Mouse (Mus musculus) CD4-positive naive resting alpha-beta T cell, adult 57 days (primary cell): Measurements from ENCODE around the gene Tlx2. TPM values are rescaled to one million over a fixed set of nuclear protein-coding genes. Genes with fewer than 3 reads are reported as not detected.

ENCODE experiments used
- total RNA-seq: library from RNA; stranded (reverse); gene quantifications from one replicate; pipeline ENCODE4 v1.2.4, GENCODE M21; 2023

Tlx2 gene
- not detected for total RNA-seq

DNA sequence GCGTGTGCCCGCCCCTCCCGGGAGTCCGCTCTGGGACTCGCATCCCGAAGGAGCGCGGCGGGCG, at the start of gene Tlx2:
TSS of gene Tlx2 (minus strand) at position 47 of the 64 bp plus-strand sequence.

DNA sequence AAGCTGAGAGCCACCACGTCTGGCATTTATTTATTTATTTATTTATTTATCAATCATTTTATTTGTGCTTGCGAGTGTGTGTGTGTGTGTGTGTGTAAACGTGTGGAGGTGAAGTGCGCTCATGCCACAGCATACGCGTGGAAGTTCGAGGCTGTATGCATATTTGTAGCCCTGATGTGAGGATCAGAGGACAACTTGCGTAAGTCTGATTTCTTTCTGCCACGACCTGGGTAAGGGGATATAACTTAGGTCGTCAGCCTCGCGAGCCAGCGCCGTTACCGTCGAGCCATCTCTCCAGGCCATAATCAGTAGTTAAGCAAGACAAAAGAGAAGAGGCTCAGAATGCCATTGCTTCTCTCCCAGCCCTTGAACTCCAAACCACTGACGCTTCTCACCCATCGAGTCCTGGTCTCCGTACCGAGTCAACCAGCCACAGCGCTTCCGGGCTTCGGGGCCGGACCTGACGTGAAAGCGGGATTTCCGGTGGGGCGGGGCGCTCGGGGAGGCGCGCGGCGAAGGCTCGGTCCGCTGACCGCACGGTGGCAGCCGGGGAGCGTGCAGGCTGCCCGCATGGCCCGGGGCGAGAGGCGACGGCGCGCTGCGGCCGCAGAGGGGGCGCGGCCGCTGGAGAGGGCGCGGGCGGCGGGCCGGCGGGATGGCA, 45.0 kb upstream of the Tlx2 start, which contains the start of gene Mogs:
TSS of gene Mogs (plus strand) at position 486 of the 661 bp plus-strand sequence.

DNA sequence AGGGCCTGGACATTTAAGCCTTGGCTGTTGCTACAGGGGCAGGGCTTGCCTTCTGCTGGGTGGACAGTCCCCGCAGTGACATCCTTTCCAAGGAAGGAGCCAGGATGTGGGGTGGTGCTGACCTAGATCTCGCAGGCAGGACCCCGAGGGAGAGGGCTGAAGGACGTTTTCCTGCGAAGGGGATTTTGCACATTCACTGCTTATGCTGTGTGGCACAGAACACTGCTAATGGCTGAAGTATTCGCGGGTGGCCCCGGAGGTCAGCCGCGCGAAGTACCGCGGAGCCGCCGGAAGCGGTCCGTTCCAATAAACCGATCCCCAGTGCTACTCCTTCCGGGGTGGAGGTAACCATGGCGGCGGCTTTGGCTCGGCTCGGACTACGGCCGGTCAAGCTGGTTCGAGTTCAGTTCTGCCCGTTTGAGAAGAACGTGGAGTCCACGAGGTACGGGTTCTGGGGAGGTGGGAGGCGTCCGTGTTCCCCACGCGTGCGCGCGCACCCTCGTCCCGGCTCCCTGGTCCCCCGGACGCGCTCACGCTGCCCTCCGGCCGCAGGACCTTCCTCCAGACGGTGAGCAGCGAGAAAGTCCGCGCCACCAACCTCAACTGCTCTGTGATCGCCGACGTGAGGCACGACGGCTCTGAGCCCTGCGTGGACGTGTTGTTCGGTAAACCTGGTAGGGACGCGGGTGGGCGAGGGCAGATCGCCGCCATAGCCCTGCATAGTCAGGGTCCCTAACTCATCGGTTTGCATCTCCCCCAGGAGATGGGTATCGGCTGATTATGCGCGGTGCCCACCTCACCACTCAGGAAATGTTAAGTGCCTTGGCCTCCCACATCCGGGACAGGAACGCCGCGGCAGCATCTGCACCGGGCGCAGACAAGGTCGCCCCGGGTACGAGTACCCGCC, 38.9 kb upstream of the Tlx2 start, which contains the start of gene Mrpl53:
TSS of gene Mrpl53 (plus strand) at position 279 of the 907 bp plus-strand sequence.

DNA sequence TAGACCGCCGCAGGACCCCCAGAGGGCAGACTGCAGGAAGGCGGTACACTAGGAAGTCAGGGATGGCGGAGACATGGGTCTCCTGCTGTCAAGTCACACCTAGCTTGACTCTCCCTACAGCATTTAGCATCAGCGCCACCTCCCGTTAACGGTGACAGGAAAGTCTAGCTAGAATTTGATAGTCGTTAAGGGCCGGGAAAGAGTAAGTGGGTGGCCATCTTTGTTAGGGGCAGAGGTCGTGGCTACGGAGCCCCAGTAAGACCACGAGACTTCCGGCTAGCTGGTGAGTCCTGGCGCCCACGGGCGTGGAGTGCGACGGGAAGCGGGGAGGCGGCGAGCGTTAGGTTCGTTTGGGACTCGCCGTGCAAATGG, 31.2 kb upstream of the Tlx2 start, which contains the start of the genes Ccdc142 and Gm42688:
TSS of gene Ccdc142 (plus strand) at position 286 of the 372 bp plus-strand sequence.
TSS of gene Gm42688 (plus strand) at position 302 of the 372 bp plus-strand sequence.

DNA sequence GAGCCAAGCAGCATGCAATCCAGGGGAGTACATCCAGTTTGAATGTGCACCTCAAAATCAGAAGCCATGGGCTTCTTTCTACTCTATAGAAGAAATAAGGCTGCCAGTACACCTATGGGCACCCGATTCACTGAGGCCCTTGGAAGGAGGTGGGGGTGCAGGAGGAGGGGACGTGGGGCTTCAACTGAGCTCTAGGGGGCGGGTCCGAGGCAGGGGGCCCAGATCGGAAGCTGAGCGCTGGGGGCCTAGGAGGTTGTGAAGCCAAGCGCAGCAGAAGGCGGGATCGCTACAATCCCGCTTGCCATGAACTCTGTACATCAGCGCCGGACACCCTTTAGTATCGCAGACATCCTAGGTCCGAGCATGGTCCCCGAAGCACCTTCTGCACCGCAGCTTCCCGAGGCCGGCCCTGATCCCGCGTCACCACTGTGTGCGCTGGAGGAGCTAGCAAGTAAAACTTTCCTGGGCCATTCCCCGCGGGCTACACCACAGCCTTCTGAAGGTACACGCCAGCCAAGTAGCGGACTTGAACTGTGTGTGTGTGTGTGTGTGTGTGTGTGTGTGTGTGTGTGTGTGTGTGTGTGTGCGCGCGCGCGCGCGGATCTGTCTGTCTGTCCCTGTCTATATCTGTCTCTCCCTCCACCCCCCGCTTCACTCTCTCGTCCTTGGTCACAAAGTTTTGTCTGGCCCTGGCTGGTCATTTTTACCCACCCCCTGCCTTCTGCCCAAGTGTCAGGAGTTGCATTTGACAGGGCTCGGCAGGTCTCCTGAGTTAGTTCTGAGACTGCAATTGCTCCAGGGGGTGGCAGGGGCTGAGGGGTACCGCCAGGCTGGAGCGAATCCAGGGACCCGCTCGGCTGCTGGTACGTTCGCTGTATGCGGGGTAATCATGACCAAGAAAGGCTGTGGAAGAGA, 16.3 kb upstream of the Tlx2 start, which contains the start of gene Lbx2:
TSS of gene Lbx2 (plus strand) at position 247 of the 915 bp plus-strand sequence.

DNA sequence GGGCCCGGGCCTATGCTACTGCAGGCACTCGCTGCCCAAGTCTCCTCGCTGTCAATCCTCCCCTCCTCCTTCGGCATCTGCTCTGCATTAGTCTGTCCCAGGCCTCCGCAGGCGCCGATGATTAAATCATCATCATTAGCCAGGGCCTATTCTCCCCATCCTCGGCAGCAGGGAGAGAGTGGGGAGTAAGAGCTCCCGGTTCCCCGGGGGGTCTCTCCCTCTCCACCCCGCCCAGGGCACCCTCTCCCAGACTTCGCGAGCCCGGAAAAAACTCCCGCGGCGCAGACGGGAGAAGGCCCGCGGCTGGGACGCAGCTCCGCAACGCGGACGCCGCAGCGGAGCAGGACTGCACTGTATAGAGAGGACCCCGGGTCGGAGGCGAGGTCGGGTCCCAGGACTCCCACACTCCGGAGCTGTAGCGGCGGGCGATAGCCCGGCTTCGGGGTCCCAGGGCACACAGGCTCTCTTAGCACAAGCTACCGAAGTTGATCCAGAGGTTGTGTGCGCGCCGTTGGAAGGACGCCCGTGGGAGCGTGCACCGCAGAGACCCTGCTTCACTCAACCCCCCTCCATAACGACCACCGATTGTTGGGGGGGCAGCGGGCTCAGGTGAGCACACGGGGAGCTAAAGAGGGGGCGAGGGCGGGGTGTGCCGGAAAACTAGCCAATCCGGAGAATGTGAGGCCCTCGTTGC, 7.7 kb upstream of the Tlx2 start, which contains the start of gene Pcgf1:
TSS of gene Pcgf1 (plus strand) at position 240 of the 694 bp plus-strand sequence.

DNA sequence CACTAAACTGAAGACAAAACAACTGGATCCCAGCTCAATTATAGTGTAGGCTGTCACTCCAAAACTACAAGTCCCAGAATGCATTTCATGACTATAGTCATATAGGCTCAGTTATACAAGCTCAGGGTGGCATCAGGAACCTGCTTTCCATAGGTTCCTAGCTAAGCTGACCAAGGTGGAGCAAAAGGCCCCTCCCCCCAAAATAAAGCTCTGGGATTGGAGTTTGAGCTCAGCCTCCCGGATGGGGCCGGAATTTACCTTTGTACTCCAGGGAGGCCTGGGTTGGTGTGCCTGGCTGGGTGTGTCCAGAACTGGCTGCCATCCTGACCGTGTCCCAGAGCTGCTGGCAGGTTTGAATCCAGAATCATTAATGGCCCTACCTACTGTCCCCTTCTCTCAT, 12.3 kb downstream of the Tlx2 start, which contains the start of gene Dqx1:
TSS of gene Dqx1 (plus strand) at position 55 of the 400 bp plus-strand sequence.

DNA sequence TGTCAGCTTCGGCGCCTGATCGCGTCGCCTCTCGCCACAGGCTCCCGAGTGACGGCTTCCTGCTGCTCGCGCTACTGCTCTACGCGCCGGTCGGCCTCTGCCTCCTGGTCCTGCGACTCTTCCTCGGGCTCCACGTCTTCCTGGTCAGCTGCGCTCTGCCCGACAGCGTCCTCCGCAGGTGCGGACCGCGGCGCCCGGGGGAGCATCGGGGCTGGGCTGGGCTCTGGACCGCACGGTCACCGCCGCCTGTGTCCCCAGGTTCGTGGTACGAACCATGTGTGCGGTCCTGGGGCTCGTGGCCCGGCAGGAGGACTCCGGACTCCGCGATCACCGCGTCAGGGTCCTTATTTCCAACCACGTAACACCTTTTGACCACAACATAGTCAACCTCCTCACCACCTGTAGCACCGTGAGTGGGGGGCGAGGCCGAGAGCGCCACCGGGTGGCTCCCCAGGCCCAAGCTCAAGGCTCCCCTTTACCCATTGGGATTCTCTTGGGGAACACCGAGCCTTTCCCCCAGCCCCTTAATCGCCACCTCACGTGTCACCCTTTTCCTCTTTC, 15.1 kb downstream of the Tlx2 start, which contains the start of gene Htra2:
TSS of gene Htra2 (minus strand) at position 403 of the 561 bp plus-strand sequence.

DNA sequence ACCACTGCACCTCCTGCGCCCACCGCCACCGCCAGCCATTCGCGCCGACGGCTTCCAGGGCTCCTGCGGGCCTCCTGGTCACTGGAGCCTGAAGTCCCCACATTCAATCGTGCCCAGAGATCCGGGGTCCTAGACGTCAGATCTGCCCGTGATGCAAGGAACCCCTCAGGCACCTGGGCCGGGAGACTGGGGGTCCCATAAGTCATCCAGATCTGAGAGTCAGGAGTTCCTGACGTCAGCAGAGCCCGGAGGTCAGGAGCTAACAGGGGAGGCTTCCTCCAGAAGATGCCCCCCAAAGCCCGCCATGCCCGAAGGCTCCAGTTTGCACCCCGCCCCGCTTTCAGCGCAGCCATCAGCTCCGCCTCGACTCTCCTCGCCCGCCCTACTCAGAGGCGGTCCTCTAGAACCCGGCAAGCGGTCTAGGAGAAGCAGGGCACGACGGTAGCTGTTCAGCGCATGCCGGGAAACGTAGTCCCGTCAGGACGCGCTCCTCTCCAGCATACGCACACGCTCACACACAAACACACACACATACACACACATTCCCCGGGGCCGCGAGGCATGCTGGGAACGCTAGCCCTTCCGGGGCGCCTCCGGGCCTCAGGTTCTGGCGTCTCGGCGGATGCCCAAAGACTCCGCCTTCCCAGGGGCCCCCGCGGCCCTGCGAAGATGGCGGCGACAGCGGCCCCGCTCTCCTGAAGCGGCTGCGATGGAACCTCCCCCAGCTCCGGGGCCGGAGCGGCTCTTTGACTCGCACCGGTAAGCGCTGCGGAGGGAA, 15.8 kb downstream of the Tlx2 start, which contains the start of gene Aup1:
TSS of gene Aup1 (plus strand) at position 448 of the 778 bp plus-strand sequence.

DNA sequence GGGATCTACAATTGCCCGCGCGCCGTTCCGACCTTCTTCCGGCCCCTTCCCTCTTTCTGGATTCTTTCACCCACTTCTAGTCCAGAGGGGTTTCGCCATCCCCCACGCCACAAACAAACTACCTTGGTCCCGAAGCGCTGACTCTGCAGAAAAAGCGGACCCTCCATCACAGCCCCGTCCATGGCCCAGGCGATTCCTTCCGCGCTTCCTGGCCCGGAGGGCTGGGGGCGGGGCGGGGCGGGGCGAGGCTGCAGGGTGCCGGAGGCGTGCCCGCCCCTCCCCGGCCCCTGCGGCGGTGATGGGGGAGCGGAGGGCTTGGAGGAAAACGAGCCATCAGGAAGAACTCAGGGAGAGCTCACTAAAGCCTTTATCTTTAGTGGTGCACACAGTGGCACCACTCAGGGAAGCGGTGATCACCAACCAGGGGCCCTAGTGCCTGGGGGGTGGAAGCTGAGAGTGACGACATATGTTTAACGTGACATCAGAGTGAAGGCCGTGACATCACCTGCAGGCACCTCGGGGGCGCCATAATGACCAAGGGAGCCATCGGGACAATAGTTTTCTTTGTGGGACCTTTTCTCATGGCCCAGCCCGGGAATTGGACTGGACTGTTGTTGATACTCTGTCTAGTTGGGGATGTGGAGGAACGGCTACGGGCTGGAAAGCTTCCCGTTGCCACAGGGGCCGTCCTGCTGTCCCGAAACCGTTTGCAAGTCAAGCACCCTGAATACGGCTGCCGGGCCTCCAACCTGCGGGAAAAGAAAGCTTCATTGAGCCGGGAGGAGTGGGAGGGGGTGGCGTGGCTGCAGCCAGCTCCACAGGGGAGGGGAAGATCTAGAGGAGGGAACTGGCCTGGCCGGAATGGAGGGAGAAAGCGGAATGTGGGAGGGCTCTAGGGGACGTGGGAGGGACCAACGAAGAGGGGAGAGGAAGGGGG, 36.6 kb downstream of the Tlx2 start, which contains the start of the genes Dok1 and Loxl3:
TSS of gene Dok1 (minus strand) at position 223 of the 937 bp plus-strand sequence.
TSS of gene Loxl3 (plus strand) at position 925 of the 937 bp plus-strand sequence.

Other genes starting within 250 kb of the Tlx2 start
- gene Sema4f, start 130.5 kb downstream of the Tlx2 start, total RNA-seq: 21.0 TPM
- gene M1ap, start 123.4 kb downstream of the Tlx2 start, total RNA-seq: not detected
- 15.5 TPM for gene Dok1, start 36.8 kb downstream of the Tlx2 start, total RNA-seq
- gene Loxl3, start 36.1 kb downstream of the Tlx2 start, total RNA-seq: 1.2 TPM
- gene Aup1, start 15.8 kb downstream of the Tlx2 start, total RNA-seq: 383 TPM
- gene Htra2, start 15.0 kb downstream of the Tlx2 start, total RNA-seq: 34.5 TPM
- gene Dqx1, start 12.4 kb downstream of the Tlx2 start, total RNA-seq: 15.3 TPM
- 28.6 TPM for gene Pcgf1, start 7.6 kb upstream of the Tlx2 start, total RNA-seq
- not detected for gene Lbx2, start 16.1 kb upstream of the Tlx2 start, total RNA-seq
- 12.8 TPM for gene Ccdc142, start 31.3 kb upstream of the Tlx2 start, total RNA-seq
- 8.3 TPM for gene Gm42688, start 31.3 kb upstream of the Tlx2 start, total RNA-seq
- gene Mrpl53, start 38.7 kb upstream of the Tlx2 start, total RNA-seq: 28.2 TPM
- gene Mogs, start 45.2 kb upstream of the Tlx2 start, total RNA-seq: 34.1 TPM
- 41.6 TPM for gene Wbp1, start 51.3 kb upstream of the Tlx2 start, total RNA-seq
- 28.5 TPM for gene Ino80b, start 55.1 kb upstream of the Tlx2 start, total RNA-seq
- gene Rtkn, start 65.2 kb upstream of the Tlx2 start, total RNA-seq: not detected
- gene Wdr54, start 86.1 kb upstream of the Tlx2 start, total RNA-seq: 0.53 TPM
- not detected for gene 1700003E16Rik, start 86.1 kb upstream of the Tlx2 start, total RNA-seq
- gene Dctn1, start 95.6 kb upstream of the Tlx2 start, total RNA-seq: 127 TPM
- not detected for gene Slc4a5, start 149.5 kb upstream of the Tlx2 start, total RNA-seq